Mouse (Mus musculus) neural tube, embryonic 12.5 days (tissue): ENCODE measurements at regions not wholly inside any gene's neighbourhood (a gene's known extent, or its start where the extent isn't known, plus 50 kb on each side); places are given as distances from the start of the nearest gene placed in this dataset.

ENCODE experiments used
- ATAC-seq: fragments of 200-750 bp; cut with Nextera tagmentation; 2 replicates; pipeline ENCODE4 v1.8.0; 2017; ENCODE audit warnings: low read depth, mild to moderate bottlenecking, moderate TSS enrichment, moderate library complexity; ENCODE audit not compliant: low FRiP score
- H3K27ac ChIP-seq: fragments of 300-500 bp; sonication (generic); 2 replicates; pipeline ENCODE4 v1.5.1; 2016
- H3K27me3 ChIP-seq: fragments of 300-500 bp; sonication (generic); replicated peaks from 2 replicates; pipeline ENCODE4 v1.6.1; 2016; ENCODE audit warnings: mild to moderate bottlenecking
- H3K36me3 ChIP-seq: fragments of 300-500 bp; sonication (generic); 2 replicates; pipeline ENCODE4 v1.6.1; 2016; ENCODE audit warnings: mild to moderate bottlenecking
- H3K4me1 ChIP-seq: fragments of 300-500 bp; sonication (generic); 2 replicates; pipeline ENCODE4 v1.6.1; 2016
- H3K4me2 ChIP-seq: fragments of 300-500 bp; sonication (generic); replicated peaks from 2 replicates; pipeline ENCODE4 v1.6.1; 2016; ENCODE audit warnings: mild to moderate bottlenecking
- H3K4me3 ChIP-seq: fragments of 300-500 bp; sonication (generic); 2 replicates; pipeline ENCODE4 v1.5.1; 2016
- H3K9ac ChIP-seq: fragments of 300-500 bp; sonication (generic); 2 replicates; pipeline ENCODE4 v1.6.1; 2016; ENCODE audit warnings: mild to moderate bottlenecking
- H3K9me3 ChIP-seq: fragments of 300-500 bp; sonication (generic); 2 replicates; pipeline ENCODE4 v1.6.1; 2016; ENCODE audit warnings: mild to moderate bottlenecking
- WGBS: fragments of 180-500 bp; shearing (Covaris S2); methylation state at CpG from one replicate; pipeline ENCODE4 v1.1.7; 2016; 5-methylcytosine and 5-hydroxymethylcytosine counted together

- no peaks in the 10 kb centered on the region for H3K27me3 ChIP-seq
These were observed 53.3 kb upstream of the Hmgn3 start for GRCm38 (mm10) chr9:83199771-83200170.

DNA sequence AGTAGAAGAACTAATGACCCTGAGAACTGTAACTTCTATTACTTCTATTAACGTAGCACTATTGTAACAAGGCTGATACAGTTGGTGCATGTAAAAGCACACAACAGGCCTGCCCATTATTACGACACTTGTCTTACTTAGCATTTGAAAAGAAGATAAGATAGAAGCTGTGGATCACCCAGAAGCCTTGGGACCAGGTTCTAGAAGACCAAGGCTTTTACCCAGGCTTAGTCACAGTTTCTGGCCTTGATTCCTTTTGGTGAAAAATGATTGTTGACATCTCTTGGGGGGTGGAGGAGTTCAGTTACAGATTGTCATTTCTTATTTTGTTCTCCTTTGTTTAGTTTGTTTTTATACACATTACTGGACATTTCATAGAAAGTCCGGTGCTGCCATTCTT lies 52.7 kb upstream of the Hmgn3 start:
- H3K4me3 ChIP-seq: no peak overlapping the region

More at GRCm38 (mm10) chr9:83199771-83200170, 53.3 kb upstream of the Hmgn3 start:
- WGBS: 91% methylated on average over 3 of the region's 3 CpGs
- ATAC-seq: no peak
- Histone ChIP-seq H3K9ac (no peak overlapping the region), H3K4me1 (no peaks in the 10 kb centered on the region; the same call in 1 of the 2 replicates), H3K27ac (no peak overlapping the region), H3K4me2 (no peak overlapping the region), H3K9me3 (no peaks in the 10 kb centered on the region), H3K4me3 (no peak overlapping the region), H3K36me3 (no peaks in the 10 kb centered on the region)

GRCm38 (mm10) chr9:83197013-83197412 lies 50.5 kb upstream of the Hmgn3 start:
- no peaks in the 10 kb centered on the region for H3K9me3 ChIP-seq
- no peak overlapping the region for H3K4me3 ChIP-seq
- no peaks in the 10 kb centered on the region; the same call in 1 of the 2 replicates for H3K4me1 ChIP-seq
- H3K27me3 ChIP-seq: no peaks in the 10 kb centered on the region
- H3K36me3 ChIP-seq: no peaks in the 10 kb centered on the region
- no peak for ATAC-seq
- no peak overlapping the region for H3K4me2 ChIP-seq
- 83% methylated on average over 5 of the region's 5 CpGs for WGBS
- no peak overlapping the region for H3K9ac ChIP-seq
- H3K27ac ChIP-seq: no peak overlapping the region

More for the DNA sequence above, 52.7 kb upstream of the Hmgn3 start:
- no peak for ATAC-seq
- H3K4me1 ChIP-seq: no peaks in the 10 kb centered on the region; the same call in 1 of the 2 replicates
- no peaks in the 10 kb centered on the region for H3K36me3 ChIP-seq
- no peak overlapping the region for H3K27ac ChIP-seq
- WGBS: 93% methylated on average over 3 of the region's 3 CpGs
- H3K9me3 ChIP-seq: no peaks in the 10 kb centered on the region
- H3K4me2 ChIP-seq: no peak overlapping the region
- H3K27me3 ChIP-seq: no peaks in the 10 kb centered on the region
- H3K9ac ChIP-seq: no peak overlapping the region
